Mouse (Mus musculus) layer of hippocampus, adult 11-12 months (tissue): Measurements from ENCODE around the gene Ica1l.

ENCODE experiments used
- DNase-seq: peaks from one replicate; pipeline ENCODE4 v3.0.0; 2022; ENCODE audit warnings: low spot score

The Ica1l gene

DNA sequence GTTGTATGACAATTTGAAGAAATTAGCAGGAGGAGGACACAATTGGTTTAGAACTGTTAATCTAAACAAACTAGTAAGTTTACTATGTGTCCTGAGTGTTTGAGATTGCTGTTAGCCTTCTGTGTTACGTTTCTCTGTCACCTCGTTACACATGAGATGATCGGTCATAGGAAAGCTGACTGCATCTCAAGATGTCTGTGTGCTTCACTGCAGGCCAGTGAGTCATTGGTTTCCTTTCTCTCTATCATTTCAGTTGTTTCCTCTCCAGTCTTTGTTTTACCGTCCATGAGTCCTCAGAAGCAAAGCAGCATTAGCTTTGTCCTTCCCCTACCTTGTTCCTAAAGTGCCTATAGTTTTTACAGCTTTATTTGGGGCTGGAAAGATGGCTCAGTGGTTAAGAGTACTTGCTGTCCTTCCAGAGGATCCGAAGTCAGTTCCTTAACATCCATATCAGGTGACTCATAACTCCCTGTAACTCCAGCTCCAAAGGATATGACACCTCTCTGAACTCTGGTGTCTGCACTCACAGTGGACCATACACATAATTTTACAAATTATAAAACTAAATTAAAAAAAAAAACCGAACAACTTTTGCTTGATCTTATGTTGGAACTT, 76.7 kb downstream of the Ica1l start:
- no peak for DNase-seq

DNA sequence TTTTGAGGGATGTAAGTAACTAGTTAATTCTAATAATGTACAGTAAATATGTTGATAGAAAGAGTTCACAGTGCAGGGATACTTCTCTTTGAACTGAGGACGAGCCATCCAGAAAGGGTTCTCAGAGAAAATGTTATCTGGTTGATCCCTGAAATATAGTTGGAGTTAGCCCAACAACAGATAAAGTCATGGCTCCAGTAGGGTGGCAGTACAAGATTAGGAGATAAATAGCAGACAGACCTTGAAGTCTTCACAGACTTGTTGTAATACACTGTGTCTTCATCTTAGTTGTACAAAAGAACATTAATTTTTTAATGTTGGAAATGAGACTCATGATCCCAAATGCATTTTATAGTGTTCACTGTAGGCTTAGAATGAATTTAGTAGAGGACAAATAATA, 83.0 kb downstream of the Ica1l start:
- DNase-seq, result no peak

DNA sequence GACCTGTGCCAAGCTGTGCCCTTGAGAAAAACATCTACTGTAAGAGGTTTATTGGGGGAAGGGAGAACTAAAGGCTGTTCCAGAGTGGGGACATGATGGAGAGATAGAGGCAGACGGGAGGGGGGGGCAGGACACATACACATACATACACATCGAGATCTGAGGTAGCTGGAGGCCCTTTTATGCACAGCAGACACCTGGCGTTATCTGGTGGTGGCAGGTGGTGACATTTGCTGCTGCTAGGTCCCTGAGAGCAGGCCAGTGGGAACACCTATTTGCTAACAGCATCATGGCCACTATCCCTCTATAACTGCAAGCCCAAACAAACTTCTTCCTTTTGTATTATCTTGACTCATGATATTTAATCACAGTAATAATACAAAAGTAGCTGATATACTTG, 85.8 kb downstream of the Ica1l start:
- no peak for DNase-seq

DNA sequence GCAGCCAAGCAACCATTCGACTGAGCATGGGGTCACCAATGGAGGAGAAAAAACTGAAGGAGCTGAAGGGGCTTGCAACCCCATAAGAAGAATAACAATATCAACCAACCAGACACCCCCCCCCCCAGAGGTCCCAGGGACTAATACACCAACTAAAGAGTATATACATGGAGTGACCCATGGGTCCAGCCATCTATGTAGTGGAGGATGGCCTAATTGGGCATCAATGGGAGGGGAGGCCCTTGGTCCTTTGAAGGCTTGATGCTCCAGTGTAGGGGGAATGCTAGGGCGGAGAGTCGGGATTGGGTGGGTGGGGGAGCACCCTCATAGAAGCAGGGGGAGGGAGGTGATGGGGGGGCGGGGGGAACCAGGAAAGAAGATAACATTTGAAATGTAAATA, 95.5 kb downstream of the Ica1l start:
- DNase-seq, result no peak

DNA sequence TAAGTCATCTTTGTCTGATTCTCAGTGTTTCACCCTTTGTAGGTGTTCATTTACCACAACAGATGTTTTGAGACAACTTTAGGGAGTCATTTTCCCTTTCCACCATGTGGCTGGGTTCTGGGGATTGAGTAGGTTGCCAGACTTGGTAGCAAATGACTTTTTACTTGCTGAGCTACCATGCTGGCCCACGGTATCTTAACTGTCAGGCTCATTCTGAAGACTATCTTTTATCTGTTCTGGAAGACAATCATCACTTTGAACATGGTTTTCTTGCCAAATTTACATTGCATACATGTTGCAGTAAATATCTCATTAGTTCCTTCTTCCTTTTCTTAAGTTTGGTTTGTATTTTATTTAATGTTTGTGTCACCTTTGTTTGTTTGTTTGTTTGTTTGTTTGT, 97.0 kb downstream of the Ica1l start:
- DNase-seq, result no peak

DNA sequence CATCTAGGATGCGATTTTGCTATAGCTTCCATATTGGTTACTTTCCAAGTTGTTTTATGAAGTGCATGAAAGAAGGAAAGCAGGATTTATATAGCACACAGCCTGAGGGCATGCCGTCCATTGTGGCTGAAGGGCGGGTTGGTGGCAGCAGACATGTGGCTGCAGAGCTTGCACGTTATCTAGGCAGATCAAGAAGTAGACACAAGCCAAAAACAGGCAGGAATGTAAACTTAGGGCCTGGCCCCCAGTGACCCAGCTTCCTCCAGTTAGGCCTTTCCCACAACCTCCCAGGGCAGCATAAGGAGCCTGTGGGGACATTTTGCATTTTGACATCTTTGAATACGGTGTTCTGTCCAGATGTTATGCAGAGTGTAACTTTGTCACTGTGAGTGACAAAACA, 99.2 kb downstream of the Ica1l start:
- no peak for DNase-seq

DNA sequence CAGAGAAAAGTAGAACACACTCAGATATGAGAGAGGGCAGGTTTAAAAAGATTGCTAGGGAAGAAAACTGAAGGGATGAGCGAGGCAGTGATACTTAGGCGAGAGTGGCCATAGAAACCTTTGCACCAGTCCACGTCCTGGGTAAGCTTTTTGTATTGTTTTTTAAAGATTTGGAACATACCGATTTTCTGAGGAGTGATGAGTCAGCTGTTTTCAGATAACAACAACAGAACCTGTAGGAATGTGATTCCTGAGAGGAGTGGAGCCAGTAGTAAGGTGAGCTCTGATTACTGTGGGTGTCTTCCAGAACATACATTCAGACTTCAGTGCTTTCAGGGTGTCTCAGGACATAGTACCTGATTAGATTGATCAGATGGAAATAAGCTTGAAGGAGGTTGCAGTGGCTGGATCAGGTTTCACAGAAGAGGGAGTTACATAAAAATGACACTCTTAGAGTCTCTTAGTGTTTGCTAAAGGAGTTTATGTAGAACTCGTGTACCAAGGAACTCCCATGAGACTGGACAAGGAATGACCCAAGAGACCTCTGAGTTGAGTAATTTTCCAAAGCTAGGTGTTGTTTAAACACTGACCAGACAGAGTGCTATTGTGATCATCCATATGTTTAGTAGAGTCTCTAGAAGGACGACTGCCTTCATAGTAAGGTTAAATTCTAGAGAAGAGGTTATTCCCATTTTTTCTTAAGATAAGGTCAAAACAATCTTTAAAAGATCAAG, 100.8 kb downstream of the Ica1l start:
- no peak for DNase-seq

DNA sequence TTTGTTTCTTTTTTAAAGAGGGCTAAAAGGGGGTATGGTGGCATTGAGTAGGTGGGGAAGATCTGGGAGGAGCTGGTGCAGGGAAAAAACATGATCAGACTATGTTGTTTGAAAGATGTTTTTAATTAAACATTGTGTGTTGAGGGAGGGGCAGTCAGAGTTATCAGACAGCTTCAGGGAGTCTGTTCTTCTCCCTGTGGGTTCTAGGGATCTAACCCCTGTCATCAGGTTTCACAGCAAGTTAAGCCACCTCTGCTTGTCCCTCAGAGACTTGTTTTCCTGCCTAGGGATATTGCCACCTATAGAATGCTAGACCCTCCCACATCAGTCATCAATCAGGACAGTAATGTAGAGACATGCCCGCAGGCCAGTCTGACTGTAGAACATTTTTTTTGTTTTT, 101.9 kb downstream of the Ica1l start:
- no peak for DNase-seq

DNA sequence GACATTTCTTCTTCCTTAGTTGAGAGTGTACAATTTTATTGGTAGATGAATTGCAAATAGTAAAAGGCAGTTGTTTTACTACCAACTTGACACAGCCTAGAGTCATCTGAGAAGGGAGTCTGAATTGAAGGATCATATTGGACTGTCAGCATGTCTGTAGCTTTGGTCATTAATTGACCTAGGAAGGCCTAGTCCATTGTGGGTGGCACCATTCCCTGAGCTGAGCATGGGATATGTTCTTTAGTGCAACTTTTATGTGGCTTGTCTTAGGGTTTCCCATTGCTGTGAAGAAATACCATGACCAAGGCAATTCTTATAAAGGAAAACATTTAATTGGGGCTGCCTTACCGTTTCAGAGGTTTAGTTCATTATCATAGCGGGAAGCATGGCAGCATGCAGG, 110.0 kb downstream of the Ica1l start:
- DNase-seq, result no peak
